Mouse (Mus musculus) 416B (cell line): Measurements from ENCODE around the gene Amh.
A peak's percentile ranks its signal among the peaks of the same experiment; 100 is the strongest.

Experiments used
- DNase-seq: peaks from one replicate; pipeline ENCODE4 v3.0.0; 2011; ENCODE audit warnings: low read depth

Gene Amh

DNA sequence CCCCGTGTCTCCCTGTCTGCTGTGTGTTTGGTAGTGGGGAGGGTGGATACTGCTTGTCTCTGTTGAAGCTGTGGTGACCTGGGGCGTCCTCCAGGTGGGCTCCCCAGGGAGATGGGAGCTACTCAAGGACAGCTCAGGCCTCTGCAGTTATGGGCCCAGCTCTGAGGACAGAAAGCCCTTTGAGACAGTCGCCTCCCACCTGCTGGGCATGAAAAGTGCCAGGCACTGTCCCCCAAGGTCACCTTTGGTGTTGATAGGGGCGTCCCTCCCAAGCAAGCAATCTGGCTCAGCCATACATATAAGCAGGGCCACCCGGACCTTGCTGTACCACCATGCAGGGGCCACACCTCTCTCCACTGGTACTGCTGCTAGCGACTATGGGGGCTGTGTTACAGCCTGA is at the start of gene Amh:
Amh (plus strand) TSS at position 328 of the 400 bp plus-strand sequence.
- DNase-seq: no peak

DNA sequence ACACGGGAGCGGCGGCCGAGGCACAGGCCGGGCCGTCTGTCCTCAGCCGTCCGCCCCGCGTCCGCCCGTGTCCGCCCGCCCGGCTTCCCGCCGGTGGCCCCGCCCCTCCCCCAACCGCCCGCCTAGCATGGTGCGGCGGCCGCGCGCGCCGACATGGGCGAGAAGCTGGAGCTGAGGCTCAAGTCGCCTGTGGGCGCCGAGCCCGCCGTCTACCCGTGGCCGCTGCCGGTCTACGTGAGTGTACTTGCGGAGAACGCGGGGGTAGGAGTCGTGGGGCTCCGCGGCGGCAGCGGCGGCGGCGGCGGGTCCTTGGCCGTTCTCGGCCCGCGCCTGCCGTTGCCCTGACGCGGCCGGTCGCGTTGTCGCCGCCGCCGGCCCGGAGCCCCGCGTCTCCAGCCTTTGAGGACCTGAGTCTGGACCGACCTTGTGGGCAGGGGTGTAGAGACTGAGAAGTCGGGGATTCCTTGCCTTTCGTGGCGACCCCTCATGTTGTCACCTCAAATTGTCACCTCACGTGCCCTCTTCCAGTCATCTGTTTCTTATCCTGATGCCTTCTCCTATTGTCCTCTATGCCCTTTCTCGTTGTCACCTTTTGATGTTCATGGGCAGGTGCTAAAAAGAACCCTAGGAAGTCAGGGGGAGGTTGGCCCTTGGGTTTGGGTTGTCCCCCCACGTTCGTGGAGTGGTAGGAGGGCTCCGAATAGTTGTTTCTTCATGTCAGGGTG is 49.6 kb upstream of the Amh start:
- DNase-seq: no peak

DNA sequence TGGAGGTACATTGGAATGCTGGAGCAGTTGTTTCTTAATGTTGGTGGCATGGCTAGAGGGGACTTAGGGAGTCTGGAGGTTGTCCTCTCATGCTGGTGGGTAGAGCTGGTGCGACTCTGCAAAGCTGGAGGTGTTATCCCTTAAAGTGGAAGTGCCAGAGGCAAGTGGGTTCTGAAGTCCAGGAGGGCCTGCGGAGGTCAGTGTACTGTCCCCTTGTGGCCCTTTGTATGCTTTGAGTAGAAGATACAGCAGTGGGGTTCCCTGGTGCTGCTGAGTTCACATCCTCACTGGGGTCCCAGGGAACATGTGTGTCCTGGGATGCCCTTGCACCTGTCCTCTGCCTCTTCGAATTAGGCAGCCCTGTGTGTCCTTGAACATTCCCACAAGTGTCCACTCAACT is 48.9 kb upstream of the Amh start:
- no peak for DNase-seq

DNA sequence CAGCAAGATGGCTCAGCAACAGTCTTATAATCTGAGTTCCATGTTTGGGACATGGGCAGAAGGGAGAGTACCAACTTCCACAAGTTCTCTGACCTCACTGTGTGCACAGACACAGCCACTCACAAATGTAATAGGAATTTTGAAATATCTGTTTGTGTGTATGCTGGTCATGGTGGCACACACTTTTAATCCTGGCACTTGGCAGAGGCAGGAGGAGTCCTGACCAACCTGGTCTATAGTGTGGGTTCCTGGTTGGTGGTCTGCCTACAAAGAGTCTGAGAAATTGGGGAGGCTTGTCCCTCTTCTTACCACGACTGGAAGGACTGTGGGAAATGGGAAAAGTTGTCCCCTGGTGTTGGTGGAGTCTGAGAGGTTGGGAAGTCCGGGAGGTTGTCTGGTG is 48.5 kb upstream of the Amh start:
- no peak for DNase-seq

DNA sequence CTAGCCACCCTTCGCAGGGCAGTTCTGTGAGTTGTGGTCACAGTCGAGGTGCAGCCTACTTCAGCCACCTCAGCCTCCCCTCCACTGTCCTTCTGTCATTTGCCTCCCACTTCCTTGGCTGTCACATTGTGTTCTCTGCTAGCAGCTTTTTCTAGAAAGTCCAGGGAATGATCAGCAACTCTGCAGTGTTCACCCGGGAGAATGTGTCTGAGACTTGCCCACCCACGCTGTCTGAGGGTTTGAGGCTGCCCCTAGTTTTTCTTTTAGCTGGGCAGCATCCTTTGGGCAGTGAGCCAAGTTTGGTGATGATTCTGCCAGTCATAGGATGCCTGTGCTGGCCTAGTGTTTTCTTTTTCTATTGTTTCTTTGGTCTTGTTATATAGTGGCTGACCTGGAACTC is 48.1 kb upstream of the Amh start:
- DNase-seq: no peak

DNA sequence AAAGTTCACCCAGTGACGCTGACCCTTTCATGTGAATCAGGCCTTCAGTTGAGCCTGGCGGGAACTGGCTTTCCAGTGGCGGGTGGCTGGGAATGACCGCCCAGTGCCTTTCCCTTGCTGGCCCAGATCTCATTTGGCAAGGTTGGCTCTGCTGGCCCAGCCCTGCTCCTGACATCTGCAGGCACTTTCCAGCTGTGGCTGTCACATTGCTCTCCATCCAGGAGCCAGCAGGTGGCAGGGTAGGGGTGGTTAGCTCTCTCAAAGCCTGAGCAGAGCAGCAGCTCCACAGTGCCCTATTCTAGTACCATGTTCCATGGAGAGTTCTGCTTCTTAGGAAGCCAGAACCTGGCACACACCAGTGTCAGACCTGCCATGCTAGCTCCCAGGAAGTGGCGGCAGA is 47.3 kb upstream of the Amh start:
- peak; percentile 77 for DNase-seq

DNA sequence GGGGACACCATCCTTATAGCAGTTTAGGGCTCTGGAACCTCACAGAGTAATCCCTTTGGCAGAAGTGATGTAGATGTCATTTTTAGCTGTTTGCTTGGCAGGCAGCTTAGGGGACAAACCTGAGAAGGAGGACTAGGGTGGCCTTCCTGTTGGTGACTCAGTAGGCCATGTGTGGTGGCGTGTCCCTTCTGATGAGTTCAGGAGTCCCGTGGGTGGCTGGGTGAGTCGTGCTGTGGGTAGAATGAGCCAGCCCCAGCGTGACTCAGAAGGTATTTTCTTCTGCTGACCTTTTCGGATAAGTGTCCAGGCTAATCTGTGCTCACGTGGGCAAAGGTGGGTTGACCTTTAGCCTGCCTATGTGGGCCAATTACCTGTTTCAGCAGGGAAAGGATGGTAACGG is 46.4 kb upstream of the Amh start:
- peak; percentile 63 for DNase-seq

DNA sequence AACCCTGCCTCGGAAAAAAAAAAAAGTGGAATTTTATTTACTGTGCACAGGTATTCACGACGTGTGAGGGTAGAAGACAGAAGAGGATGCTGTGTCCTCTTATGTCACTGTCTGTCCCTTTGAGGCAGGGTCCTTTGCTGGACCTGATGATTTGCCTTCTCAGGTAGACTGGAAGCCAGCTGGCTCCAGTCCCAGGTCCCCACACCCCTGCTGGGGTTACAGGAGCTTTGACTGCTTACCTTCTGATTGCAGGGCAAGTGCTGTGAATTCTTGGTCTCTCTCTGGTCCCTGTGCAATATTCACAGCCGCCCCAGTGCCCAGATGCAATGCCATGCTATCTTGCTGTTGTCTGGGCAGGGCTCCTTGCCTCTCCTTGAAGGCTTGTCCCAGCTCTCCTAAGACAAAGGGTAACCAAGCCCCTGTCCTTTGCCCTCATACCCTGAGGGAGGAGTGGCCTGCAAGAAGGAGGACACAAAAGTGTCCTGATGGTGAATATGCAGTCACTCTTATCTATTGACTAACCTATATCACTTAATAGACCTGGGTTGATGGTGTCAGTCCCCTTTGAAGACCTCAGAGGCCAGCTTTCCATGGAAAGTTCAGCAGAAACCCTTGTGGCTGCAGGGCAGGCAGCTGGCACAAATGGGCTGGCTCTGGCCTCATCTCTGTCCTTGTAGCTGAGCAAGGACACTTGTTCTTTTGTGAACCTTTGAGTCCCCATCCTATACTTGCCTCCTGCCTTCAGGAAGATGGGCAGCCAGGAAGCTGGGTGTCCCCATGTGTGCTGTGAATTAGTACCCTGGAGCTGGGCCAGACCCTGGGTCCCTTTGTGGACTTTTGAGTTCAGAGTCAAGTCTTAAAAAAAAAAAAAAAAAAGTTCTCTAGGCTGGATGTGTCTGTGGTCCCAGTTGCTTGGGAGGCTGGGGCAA is 44.2 kb upstream of the Amh start:
- DNase-seq: no peak

DNA sequence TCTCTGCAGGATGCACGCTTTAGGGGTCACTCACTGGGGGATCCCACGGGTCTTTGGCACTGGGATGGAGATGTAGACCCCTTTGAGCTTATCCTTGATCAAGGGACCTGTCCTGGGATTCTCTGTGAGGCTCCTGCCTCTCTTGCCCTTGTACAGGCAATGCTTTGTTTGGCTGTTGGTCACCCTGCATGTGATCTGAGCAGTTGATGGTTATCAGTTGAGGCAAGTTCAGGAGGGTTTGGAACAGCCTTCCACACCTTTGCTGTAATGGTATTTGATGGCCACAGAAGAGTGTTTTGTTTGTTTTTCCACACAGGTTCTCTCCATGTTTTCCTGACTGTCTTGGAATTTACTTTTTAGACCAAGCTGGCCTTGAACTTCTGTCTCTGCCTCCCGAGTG is 43.2 kb upstream of the Amh start:
- no peak for DNase-seq

DNA sequence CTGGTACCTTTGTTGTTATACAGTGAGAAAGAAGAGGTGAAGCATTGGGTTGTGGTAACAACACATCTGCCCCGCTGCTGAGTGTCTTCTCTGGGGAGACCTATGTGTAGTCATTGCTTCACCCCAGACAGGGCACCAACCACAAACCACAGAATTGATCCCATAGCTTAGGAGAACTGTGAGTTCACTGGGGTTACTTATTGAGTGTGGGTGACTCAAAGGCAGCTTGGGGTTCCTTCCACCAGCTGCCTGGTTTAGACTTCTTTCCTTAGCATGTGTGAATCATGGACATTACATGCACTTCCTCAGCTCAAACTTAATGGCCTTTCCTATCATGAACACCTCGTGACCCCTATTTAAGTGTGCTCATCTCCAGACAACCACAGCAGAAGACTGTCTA is 41.5 kb upstream of the Amh start:
- peak; percentile 88 for DNase-seq

DNA sequence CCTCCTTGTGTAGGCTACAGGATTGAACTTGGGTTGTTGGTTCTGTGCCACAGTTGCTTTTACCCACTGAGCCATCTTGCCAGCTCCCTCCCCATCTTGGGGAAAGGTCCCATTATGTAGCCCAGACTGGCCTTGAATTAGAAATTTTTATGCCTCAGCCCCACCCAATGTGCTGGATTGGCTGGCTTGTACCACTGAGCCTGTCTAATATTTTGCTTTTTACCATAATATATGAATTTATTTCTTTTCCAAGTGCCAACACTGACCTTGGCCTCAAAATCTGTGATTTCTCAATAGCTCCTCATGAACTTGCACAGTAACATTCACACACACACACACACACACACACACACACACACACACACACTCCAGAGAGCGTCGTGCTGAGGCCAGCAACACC is 39.3 kb upstream of the Amh start:
- no peak for DNase-seq

DNA sequence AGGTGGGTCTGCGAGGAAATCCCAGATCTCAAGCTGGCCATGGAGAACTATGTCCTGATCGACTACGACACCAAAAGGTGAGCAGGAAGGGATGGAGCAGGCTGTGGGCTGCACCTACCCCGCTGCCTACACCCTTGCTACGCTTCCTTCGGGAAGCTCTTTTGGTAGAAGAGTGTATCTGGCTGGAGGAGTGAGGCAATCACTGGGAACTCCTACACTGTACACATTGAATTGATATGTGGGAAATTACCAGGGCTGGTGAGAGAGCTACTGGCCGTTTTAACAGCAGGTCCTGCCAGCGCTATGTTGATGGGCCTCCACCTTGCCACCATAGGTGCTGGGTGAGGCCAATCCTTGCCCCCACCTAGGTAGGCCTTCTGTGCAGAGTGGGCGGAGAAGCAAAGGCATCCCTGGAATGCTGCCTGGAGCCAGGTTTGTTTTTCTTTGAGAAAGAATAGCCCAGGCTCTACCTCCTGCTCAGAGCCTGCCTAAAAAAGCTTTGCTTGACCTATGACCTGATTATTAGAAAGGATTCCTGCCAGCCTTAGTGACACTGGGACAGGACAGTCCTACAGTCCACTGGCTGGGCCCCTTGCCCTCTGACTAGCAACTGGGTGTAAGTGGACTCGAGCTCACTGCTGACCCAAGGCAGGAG is 38.8 kb upstream of the Amh start:
- DNase-seq: no peak

DNA sequence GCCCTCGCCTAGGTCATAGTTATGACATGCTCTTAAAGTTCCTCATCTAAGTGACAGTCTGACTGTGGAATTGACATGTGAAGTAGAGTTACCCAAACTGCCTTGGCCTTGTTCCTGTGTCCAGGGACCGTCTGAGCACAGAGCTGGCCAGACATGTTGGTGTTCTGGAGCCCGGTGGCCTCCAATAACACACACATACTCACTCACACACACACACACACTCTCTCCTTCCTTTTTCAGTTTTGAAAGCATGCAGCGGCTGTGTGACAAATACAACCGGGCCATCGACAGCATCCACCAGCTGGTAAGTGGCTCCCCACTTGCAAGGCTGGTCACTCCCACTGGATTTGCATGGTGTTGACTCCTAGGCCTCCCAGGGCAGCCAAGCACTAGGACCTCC is 36.7 kb upstream of the Amh start:
- no peak for DNase-seq

DNA sequence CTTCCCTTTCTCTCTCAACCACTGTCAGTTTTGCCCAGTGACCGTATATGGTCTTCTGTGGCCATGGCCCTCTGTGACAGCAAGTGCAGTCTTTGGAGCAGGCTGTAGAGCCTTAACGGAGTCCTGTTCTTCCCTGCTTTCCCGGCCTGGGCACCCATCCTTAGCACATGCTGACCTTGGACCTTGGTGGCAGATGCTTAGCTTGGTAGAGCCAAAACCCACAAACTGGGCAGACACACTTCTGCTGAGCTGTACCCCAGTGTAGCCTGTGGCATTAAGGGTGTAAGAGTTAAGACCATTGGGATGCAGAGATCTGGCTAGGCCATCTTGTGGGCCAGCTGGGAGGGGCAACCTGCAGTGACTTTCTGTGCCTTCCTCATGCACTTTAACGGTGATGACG is 31.2 kb upstream of the Amh start:
- DNase-seq: no peak

DNA sequence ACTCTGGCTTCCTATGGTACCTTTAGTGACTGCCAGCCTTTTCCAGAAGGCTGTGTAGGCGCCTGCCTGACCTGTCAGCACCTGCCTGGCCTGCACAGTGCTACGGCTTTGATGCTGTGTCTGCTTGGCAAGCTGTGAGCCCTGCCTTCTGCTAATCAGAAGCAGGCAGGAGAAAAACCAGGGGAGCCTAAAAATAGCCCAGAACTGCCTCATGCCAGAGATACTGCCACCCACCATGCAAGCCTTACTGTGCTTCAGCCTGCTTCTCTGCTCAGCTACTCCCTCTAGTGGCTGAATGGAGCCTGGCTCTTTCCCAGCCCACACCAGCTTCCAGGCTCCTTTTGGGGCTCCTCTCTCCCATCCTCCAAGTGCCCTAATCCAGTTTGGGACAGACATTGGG is 30.5 kb upstream of the Amh start:
- peak; percentile 77 for DNase-seq

DNA sequence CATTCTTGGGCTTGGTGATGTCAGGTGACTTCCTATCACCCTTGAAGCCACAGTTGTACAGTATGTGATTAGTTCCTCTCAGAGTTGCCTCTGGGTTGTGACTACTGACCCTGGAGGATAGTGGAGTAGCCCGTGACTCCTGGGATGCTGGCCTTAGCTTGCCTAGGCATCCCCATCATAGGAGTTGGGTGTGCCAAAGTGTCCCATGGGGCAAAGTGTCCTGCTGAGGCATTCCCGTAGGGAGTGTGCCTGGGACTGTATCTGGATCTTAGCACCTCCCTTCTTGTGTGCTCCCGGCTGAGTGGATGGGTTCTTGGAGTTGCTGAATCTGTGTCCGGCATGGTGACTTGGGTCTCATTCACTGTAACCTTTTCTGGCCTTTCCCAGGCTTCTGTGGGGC is 30.1 kb upstream of the Amh start:
- DNase-seq: no peak

DNA sequence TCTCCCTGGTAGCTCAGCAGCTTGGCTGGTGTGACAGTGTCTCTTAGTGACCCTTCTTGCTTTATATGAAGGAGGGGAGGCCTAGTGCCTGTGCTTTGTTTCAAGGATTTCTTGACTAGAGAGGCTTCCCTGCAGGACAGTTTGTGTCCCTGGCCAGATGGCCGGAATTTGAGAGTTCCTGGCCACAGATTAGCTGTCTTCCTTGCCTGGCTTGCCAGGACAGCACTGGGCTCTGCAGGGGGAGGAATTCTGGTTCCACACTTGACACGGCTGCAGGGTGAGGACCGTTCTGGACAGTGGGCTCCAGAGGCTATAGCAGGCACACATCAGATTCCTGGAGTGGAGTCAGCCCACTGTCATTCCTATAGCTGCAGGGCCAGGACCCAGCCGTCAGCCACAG is 29.3 kb upstream of the Amh start:
- DNase-seq: no peak

DNA sequence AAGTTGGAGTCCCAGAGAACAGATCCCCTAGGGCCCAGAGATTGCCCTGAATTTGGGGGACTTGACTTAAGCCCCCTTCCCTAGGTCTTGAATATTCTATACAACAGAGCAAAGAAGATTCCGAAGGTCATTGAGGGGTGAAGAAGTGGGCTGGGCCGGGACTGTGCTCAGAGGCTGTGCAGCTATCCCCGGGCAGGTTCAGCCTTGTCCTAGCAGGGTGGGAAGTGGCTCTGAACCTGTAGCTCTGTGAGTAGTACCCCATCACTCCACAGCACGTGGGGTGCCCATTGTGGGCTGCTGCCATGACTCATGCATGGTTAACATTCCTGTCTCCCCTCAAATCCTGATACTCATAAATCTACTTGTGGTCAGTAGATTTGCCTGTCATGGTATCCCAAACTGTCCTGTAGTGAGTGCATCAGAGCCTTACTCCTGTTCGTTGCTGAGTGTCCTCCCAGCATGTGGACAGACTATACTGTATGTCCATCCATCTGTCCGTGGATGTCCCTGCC is 28.6 kb upstream of the Amh start:
- no peak for DNase-seq

DNA sequence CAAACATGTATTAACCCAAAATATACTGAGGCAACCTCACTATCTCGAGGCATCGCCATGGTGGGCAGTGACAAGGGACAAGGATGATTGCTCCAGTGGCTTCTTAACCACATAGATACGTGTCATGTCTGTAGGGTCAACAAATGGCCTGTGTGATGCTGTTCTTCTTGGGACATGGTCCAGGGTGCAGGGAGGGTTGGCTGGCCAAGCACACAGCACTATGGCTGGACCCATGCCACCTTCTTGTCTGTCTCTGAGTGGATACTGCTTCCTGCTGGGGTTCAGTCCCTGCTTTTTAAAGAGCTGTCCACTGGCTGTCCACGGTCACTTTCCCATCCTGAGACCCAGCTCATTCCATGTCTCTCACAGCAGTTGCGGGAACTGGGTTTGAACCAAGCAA is 27.9 kb upstream of the Amh start:
- DNase-seq: no peak

DNA sequence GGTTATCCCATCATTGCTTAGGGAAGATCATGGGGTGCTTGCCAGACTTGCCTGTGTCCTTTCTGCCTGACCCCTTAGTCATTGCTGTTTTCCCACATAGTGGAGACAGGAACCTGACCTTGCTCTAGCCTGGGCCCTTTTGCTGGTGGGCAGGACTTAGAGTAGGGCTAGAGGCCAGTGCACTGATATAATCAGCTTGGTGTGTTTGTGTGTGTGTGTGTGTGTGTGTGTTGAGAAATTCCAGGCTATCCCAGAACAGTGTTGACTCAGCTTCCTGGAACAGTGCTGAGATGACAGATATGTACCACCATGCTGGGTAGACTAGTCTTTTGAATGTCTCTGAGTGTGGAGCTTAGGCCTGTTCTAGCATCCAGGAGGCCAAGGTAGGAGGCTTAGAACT is 25.5 kb upstream of the Amh start:
- DNase-seq: peak; percentile 39

DNA sequence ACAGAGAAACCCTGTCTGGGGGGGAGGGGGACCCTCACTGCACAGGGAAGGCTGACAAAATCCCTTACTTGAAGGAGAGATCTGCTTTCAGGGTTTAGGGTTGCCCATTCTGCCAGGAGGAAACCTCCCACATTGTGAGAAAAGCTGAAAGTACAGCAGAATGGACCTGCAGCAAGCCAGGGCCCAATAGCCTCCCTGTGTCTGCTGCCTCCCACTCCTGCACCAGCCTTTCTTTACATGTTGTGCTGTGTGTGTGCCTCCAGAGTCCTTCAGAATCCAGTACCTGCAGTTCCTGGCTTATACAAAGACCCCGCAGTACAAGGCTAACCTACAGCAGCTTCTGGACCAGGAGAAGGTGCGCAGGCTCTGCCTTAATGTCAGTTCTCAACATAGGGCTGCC is 20.7 kb upstream of the Amh start:
- DNase-seq: no peak

DNA sequence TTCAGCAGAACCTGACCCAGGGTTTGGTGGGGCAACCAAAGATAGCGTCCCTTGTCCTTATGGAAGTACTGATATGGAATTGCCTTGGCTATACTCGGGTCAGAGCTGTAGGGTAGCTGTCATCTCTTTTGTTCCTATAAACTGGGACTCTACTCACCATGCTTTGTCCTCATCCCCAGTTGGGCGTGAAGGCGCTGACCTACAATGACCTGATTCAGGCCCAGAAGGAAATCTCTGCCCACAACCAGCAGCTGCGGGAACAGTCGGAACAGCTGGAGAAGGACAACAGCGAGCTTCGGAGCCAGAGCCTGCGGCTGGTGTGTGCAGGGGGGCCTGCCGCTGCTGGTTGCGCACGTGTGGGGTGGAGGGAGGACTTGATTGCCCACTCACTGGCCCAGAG is 20.2 kb upstream of the Amh start:
- DNase-seq: no peak

DNA sequence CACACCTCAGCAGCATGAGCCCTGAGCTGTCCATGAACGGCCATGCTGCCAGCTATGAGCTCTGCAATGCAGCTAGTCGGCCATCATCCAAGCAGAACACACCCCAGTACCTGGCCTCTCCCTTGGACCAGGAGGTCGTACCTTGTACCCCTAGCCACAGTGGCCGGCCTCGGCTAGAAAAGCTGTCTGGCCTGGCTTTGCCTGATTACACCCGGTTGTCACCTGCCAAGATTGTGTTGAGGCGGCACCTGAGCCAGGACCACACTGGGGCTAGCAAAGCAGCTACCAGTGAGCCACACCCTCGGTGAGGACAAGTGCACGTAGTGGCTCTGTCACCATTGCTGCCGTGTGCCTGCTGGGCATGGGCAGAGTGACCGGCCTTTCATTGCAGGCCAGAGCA is 19.1 kb upstream of the Amh start:
- DNase-seq: no peak
